Mouse (Mus musculus): Measurements from ENCODE around the gene Adam12. TPM values are rescaled to one million over a fixed set of nuclear protein-coding genes. Genes with fewer than 3 reads are reported as not detected.

Adam12 gene
- total RNA-seq, 2 experiments from 2014 or later, result 4.0 to 7.6 TPM

DNA sequence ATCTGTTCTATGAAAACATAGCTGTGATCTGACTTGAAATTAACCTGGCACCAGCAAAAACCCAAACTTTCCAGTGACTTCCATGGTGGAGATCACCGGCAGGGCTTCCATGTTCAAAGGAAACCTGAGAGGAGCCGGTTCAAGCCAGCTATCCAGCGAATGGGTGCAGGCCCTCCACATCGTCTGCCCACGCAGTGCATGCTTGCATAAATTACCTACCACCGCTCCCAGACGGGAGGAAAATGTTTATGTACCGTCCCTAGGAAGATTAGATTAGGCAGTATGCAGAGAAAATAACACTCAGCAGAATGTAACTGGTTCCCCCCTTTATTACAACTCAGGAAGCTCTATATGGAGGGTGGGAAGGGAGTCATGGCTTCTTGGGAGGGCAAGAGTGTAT lies 268.4 kb downstream of the Adam12 start:
- DNase-seq (ENCODE audit: low spot score in 2 of 2), result no peak
- intact Hi-C loops (cut with DNase I), result no loop called here

DNA sequence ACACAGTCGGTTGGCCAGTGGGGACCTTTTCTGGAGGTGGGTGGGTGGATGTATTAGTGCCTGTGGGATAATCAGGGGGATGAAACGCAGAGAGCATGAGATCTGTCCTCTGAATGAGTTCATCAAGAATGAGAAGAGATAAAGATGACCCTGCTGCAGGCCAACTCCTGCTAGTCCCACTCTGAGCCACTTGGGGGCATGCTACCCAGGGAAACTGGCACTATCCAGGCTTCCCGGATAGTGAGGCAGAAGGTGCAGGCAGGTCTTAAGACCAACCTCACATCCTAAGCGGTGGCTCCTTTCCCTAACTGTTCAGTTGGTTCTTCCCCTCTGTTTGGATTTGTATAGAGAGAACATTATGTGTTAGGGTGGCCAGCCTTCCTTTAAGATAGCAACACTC lies 272.7 kb downstream of the Adam12 start:
- DNase-seq (ENCODE audit: low spot score in 2 of 2), result peak; percentile 17 to 24
- intact Hi-C loops (cut with DNase I), result loop anchor here (2.0 kb wide), 1 partner anchor 264 kb away; no protein-coding TSS in a partner anchor

DNA sequence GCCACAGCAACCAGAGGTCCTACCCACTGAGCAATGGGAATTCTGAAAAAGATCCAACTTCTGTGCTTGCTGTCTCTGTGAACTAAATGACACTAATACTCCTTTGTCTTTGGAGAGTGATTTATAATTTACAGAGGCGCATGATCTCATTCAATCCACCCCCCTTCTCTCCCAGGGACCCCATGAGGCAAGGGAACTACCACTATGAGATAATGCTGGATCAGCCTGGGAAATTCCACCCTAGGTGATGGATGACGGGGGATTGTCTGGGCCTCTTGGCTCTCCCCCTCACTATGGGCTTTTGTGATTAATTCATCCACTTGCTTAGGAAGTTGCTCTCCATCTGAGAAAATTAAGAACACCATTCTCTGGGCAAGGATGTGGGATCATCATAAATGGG lies 274.1 kb downstream of the Adam12 start:
- no peak for DNase-seq (ENCODE audit: low spot score in 2 of 2)
- intact Hi-C loops (cut with DNase I), result loop anchor here (2.0 kb wide), 1 partner anchor 265 kb away; no protein-coding TSS in a partner anchor

DNA sequence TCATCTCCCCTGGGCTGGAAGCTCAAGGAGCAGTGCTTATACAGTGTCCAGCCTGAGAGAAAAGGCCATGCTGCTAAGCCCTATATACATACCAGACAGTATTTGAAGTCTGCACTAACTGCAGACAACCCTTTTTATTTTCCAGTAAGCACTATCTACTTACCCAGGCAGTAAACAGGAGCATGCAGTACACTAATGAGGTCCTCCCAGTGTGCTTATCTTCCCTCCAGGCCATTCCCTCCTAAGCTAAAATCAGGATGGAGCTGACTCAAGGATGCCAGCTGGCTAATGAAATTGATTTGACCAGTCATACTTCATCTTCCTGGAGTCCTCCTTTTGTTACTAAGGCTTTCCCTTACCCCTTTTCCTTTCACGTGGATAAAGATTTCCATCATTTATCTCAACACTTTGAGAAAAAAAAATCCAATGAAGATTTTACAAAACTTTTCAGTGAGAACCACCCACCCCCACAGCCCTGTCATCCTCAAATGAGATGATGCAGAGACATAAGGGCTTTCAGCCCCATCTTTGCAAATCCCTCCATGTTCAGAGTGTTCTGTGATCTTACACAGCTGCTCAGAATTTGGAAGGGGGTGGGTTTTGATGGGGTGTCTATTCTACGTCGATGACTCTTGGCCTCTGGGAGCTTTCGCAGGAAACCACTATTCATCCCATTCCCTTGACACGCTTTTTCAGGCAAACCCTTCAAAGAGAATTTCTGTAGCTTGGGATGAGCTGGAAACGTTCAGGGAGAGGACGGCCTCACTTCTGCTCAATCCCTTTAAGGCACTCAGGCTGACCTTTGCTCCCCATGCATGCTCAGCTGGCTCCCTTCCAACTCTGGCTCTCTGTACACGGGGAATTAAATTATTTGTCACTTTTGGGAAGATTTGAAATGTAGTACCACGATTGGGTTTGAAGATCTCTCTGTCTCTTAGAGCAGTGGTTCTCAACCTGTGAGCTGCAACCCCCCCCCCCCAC lies 277.5 kb downstream of the Adam12 start:
- intact Hi-C loops (cut with DNase I), result no loop called here
- no peak for DNase-seq (ENCODE audit: low spot score in 2 of 2)

DNA sequence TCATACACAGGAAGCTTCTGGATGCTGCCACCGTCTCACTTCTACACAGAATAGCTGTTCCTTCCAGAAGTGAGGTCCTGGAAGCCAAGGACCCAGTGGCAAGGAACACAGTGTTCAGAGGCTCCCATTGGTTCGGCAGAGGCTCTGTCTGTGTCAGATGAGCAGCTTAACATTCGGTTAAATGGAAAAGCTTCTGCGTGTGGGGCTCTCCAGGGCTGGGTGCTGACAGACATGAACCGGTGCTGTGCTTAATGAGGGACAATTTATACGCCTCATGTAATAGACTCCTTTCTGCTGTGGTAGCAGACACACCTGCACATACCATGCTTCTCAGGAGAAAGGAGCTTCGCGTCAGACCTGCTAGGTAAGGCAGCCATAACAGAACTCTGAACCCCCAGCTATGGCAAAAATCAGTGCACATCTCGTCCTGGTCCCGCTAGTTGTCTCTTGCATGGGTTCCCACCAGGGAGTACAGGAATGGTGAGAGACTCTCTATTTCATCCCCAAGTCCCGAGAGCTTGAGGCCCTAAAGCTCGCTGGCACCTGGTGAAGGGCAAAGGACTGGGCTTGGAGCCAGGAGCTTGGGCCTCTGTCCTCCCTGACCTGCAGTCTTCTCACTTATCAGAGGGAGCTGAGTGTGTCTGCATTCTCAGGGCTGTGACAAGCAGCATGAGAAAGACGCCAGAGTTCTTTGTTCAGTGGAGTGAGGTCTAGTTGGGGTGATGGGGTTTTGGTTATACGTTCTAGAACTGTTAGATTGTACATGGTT lies 280.0 kb downstream of the Adam12 start:
- DNase-seq (ENCODE audit: low spot score in 2 of 2), result no peak
- intact Hi-C loops (cut with DNase I), result no loop called here

DNA sequence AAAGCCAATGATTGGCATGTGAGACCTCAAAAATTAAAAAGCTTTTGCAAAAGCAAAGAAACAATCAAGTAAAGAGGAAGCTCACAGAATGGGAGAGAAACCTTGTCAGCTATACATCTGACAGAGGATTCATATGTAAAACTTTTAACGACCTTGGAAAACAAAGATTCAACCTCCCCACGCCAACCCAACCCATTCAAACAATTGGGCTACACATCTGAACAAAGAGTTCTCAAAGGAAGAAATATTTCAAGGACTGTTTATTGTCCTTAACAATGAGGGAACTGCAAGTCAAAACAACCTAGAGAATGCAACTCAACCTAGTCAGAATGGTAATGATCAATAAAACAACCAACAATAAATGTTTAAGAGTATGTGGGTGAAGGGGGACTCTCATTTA lies 284.6 kb downstream of the Adam12 start:
- intact Hi-C loops (cut with DNase I), result no loop called here
- DNase-seq (ENCODE audit: low spot score in 2 of 2), result no peak

DNA sequence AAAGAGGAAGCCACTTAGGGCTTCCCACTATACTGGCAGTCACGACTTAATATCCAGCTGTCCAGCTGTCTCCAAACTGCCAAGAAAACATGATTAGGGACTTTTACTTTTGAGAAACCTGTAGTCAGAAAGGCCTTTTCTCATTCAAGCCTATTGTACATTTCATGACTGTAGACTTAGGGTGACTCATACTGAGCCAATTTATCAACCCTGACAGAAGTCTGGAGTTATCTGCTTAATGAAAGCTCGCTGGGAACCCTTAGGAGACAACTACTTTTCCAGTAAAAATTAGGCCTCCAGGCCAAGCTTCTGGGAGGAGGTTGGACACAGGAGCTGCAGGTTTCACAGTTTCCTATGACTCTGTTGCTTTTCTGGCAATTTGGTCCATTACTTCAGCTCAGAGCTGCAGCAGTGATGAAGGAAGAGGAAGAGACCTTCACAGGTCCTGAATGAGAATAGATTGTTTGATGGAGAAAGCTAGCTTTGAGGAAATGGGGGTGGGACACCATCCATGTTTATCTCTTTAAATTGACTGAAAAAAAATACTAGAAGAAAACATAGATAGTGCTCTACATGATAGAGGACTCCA lies 285.1 kb downstream of the Adam12 start:
- intact Hi-C loops (cut with DNase I), result no loop called here
- DNase-seq (ENCODE audit: low spot score in 2 of 2), result no peak

DNA sequence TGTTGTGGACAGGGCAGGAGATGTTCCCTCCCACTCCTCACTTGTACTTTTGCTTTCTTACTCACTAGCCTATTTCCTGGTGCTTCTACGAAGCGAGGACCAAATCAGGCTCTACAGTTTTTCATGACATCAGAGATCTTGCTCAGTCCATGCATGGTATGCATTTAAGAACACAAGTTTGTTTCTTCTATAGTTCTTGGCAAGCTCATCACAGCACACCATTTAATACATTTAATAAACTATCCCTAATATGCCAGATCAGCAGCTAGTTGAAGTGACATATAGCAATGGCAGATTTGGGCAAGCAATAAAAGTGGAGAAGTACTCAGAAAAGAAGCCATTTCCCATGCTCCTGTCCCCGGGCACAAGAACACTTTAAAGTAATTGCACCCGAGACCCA lies 285.8 kb downstream of the Adam12 start:
- intact Hi-C loops (cut with DNase I), result no loop called here
- no peak for DNase-seq (ENCODE audit: low spot score in 2 of 2)

DNA sequence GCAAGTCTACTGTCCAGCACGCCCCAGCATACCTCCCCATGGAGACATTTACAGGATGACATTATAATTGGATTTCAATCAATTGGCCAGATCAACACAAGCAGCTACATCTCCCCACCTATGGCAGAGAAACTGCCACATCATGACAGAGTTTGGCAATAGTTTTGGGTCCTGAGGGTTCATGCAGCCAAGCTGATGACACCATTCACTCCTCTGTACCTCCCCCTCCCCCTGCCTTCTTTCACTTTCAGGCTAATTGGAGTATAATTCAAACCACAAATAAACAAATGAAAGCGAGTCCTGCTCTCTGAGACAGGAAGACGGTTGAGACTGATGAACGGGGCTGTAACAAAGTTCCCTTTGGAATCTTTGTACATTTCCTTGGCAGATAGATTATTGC lies 291.5 kb downstream of the Adam12 start:
- no peak for DNase-seq (ENCODE audit: low spot score in 2 of 2)
- intact Hi-C loops (cut with DNase I), result no loop called here

DNA sequence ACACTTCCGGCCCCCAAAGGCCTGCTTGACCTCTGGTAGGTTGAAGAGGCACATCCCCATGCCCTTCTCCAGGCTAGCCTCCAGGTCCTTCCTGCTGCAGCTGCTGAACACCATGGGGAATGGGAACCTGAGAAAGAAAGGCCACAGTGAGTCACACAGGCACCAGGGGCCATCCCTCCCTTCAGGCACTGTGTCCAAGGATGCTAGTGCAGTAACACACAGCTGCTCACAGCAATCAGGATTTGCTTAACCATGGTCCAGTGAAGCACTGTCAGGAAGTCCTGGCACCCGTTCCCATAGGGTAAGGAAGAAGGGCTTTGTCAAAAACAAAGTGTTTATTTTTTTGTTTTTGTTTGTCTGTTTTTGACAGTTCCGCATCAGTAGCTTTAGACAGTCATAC lies 294.5 kb downstream of the Adam12 start:
- intact Hi-C loops (cut with DNase I), result no loop called here
- DNase-seq (ENCODE audit: low spot score in 2 of 2), result no peak

DNA sequence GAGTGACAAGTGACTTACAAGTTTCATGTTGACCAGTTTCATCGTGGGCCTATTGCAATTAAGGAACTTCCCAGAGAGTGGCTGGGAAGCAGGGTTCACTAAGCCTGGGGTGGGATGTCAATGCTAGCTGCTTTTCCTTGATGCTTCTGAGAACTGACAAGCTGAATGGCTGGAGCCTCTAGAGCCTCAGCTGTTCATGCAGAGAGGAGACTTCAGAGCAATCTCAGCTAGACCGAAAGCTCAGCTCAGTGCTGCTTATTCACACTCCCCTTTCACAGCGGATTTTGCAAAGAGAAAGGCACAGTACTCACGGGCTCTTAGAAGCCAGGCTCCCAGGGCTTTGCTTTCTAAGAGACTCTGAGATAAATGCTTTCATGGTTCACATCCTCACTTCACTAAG lies 295.6 kb downstream of the Adam12 start:
- DNase-seq (ENCODE audit: low spot score in 2 of 2), result no peak

DNA sequence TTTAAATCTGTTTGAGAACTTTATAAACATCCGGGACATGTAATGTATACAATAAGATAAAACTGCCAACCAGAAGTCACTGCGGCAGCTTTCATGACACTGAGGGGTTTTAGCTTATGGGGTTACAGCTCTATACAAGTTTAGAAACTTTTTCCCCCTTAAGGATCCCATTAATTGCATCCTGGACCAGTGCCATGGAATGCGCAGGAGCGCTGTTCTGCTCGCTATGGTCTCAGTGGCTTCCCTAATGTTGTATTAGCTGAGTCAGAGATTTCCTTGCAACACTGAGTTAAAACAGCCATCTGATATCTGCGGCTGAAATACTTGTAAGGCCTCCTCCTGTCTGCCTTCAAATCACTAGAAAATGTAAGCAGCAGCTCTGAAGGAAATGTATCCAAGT lies 298.6 kb downstream of the Adam12 start:
- intact Hi-C loops (cut with DNase I), result no loop called here
- no peak for DNase-seq (ENCODE audit: low spot score in 2 of 2)

More for the DNA sequence above, 295.6 kb downstream of the Adam12 start:
- intact Hi-C loops (cut with DNase I), result no loop called here

DNA sequence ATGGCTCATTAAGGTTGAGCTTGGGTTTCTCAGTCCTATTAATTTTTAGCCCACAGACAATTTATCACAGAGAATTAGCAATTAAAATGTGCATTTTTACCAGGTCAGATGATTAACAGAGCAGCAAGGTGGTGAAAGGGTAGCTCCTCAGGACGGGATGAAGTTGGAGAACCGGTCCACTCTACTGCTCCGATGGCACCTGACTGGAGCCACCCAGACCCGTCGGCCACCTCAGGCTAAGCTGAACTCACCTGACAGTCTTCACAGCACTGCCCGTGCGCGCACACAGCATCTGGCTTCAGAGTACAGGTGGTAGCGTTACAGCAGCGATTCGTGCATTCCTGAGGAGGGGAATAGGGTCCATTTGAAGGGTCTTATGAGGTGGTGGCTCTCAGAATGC lies 300.5 kb downstream of the Adam12 start:
- intact Hi-C loops (cut with DNase I), result no loop called here

DNA sequence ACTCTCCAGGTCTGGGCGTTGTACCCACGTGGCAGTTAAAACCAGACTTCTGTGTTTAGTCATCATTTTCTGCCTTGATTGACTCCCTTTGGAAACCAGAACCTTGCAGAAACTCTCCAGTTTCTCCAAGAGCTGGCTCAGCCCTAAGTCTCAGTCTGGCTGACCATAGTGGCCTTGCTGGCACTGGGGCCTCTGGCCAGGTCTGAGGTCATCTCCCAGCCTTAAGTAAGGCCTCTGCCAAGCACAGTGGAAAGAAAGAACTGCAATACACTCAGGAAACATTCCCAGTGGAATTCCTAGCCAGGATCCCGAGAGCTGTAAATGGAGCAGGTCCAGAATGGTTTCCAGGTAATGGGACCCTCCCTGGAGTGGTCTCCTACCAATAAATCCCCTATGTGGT lies 303.0 kb downstream of the Adam12 start:
- intact Hi-C loops (cut with DNase I), result no loop called here
- DNase-seq (ENCODE audit: low spot score in 2 of 2), result no peak

More for the DNA sequence above, 300.5 kb downstream of the Adam12 start:
- no peak for DNase-seq (ENCODE audit: low spot score in 2 of 2)

DNA sequence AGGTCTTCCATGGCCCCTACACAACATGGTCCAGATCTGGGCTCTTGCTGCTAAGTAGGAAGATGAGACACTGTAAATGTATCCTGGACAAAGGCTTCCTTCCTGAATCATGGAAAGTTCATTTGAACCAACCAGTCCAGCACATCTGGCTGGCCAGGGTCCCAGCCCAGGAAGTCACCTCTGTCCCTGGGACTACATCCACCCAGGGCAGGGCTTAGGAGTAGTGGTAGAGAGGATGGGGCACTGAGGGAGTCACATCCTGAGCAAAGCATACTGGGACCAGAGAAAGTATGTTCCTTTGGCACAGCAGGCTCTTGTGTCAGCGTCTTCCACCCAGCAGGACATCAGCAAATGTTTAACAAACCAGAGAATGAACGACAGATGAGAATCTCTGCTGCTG lies 306.2 kb downstream of the Adam12 start:
- intact Hi-C loops (cut with DNase I), result no loop called here
- no peak for DNase-seq (ENCODE audit: low spot score in 2 of 2)

DNA sequence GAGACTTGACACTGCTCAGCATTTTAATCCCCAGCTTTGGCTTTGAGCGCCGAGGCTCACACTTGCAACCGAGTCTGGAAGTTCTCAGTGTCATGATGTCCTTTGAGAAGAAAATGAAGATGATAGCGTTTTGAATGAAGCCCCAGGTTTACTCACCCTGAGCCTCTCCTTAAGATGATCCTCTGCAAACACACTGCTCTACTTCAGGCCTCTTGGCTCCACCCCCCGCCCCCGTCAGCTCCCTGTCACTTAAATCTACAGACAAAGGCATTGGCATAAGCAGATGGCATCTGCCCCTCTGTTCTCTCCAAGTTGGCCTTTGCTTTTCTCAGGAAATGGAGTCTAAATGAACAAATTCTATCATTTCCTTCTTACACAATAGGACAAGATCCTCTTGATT lies 308.0 kb downstream of the Adam12 start:
- no peak for DNase-seq (ENCODE audit: low spot score in 2 of 2)
- intact Hi-C loops (cut with DNase I), result no loop called here

DNA sequence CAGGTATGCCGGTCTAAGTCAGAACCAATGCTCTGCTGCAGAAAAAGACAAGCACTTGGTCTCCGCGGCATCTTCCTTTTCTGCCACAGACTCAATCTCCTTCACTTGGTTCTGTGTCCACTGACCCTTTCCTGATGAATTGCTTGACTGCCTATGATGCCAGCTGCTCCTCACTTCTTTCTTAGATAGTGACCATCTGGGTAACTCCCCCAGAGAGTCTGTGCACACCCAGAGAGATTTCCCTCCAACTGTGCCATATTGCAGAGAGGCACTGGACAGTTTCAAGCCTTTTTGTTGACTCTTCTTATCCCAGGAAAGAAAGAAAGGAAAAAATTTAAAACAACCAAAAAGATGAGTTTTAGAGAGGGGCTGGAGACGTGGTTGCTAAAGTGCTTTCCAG lies 310.7 kb downstream of the Adam12 start:
- no peak for DNase-seq (ENCODE audit: low spot score in 2 of 2)
- intact Hi-C loops (cut with DNase I), result no loop called here

DNA sequence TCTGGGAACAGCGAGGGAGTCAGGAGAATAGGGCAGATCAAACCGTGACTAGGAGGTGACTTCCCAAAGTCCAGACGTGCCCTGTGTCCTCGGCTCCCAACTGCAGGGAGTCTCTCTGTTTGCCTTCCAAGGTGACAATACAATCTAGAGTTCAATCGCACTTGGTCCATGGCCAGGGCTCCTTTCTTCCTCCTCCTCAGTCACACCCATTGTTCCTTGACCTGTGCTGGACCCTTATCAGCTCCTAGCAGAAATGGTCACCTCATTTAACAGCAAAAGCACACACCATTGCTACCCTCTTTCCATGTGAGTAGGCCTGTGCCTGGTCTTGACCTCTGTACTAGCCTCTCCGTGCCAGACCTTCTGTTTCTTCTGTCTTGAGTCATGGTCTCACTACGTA lies 311.2 kb downstream of the Adam12 start:
- no peak for DNase-seq (ENCODE audit: low spot score in 2 of 2)
- intact Hi-C loops (cut with DNase I), result no loop called here

DNA sequence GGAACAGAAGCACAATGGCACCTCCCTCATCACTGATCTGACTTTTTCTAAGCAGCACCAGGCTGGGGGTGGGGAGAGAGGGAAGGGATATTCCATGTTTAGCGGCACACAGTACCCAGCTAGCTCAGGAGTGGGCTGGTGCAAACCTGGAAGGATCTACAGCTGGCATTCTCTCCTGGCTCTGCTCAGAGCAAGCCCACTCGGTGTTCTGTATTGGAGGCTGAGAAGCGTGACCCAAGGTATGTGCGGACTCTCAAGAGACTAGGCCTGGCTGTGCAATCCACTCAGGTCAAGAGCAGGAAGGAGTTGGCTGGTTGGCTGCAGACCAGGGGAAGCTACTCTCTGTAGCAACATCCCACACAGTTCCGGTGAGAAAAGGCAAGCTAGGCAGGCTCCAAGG lies 312.0 kb downstream of the Adam12 start:
- DNase-seq (ENCODE audit: low spot score in 2 of 2), result peak; percentile 66 to 83
- intact Hi-C loops (cut with DNase I), result no loop called here

DNA sequence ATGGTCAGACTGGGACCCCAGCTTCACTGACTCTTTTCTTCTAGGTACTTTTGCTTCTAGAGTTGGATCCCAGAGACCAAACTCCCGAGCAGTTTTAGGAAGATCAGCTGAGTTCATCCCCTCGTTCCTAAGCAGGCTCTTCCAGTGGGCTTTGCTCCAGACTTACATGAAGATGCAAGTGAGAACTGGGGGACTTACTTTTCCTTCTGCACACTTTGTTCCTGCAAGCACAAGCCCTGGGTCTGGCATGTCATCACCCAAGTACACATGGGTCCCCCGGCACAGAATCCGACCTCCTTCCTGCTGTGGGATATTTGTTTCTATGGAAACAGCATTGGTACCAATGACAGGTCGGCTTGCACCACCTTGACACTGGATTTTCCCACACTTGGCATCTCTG lies 312.6 kb downstream of the Adam12 start:
- DNase-seq (ENCODE audit: low spot score in 2 of 2), result no peak
- intact Hi-C loops (cut with DNase I), result no loop called here

Measured in left cerebral cortex, postnatal 36 days (tissue).